In genomic region chr8:10899581-10900155, GRCm38 (mm10) we compare ENCODE assay signal across 9 mouse cellular contexts.
DNase-seq lines count a peak whose midpoint lies in the region; ATAC-seq and TF ChIP-seq lines count a peak whose summit lies in the region.
"Had no signal": no experiment of that assay in that cellular context is flagged by ENCODE, and none has a peak within 500 bp of the region (broad histone marks: within the 10 kb centered on the region; RNA-seq: fewer than 3 reads in every experiment).

No protein-coding gene starts in this region.

- no peaks in the 10 kb centered on the region for H3K36me3 ChIP-seq in heart, embryonic 13.5 days
- H3K36me3 ChIP-seq in stomach, postnatal 0 days (ENCODE audit: control insufficient read depth, insufficient read depth, low read length) = no peaks in the 10 kb centered on the region
- H3K36me3 ChIP-seq: G1E had no signal

- H3K4me1 ChIP-seq in heart, embryonic 13.5 days = peaks cover 46% of the 10 kb centered on the region
- peaks cover 2% of the 10 kb centered on the region; the same call in 1 of the 2 replicates for H3K4me1 ChIP-seq in stomach, postnatal 0 days (replicated peaks; ENCODE audit: control insufficient read depth, insufficient read depth)

- no peak for TF ChIP-seq CTCF in stomach, postnatal 0 days (IDR thresholded peaks at IDR 0.05; ENCODE audit: low read depth)

- H3K4me3 ChIP-seq in heart, embryonic 13.5 days = peak overlapping the region; percentile 30
- no peak overlapping the region for H3K4me3 ChIP-seq in stomach, postnatal 0 days (ENCODE audit: low read depth, low read length)

- H3K9ac ChIP-seq in heart, embryonic 13.5 days = peak overlapping the region; percentile 25
- no peak overlapping the region for H3K9ac ChIP-seq in stomach, postnatal 0 days (ENCODE audit: low read length)

- H3K4me2 ChIP-seq in heart, embryonic 13.5 days = peak overlapping the region; percentile 52
- peak overlapping the region; percentile 34 for H3K4me2 ChIP-seq in stomach, postnatal 0 days (replicated peaks; ENCODE audit: low read depth)

- 22% methylated on average over 17 of the region's 17 CpGs for WGBS in heart, embryonic 13.5 days
- WGBS in stomach, postnatal 0 days = 10% methylated on average over 17 of the region's 17 CpGs

- no peak for TF ChIP-seq EP300 in stomach, postnatal 0 days (optimal IDR thresholded peaks at IDR 0.05)

- H3K27ac ChIP-seq in heart, embryonic 13.5 days (replicated peaks) = no peak overlapping the region
- no peak overlapping the region for H3K27ac ChIP-seq in stomach, postnatal 0 days (replicated peaks)

- no peak for ATAC-seq in heart, embryonic 13.5 days (ENCODE audit: extremely low read depth, insufficient number of reproducible peaks, low FRiP score, low TSS enrichment)
- ATAC-seq in stomach, postnatal 0 days (ENCODE audit: low FRiP score, low TSS enrichment) = no peak; the same call in 1 of the 2 replicates

- H3K27me3 ChIP-seq in heart, embryonic 13.5 days (replicated peaks) = peaks cover 46% of the 10 kb centered on the region
- H3K27me3 ChIP-seq in stomach, postnatal 0 days (ENCODE audit: control insufficient read depth, insufficient read depth, low read length) = no peaks in the 10 kb centered on the region

- DNase-seq in lung, adult 18-20 months = peak; percentile 46 to 64
- no peak for DNase-seq in lung, postnatal 4 days
- peak; percentile 27 to 51 for DNase-seq in cerebellum, postnatal 36 days
- DNase-seq in kidney, postnatal 10 days = peak; percentile 53
- peak; percentile 49 for DNase-seq in lung, postnatal 14 days
- no peak for DNase-seq in stomach, postnatal 0 days (ENCODE audit: low spot score)
- no peak for DNase-seq in right cerebral cortex, postnatal 36 days (ENCODE audit: low spot score in 2 of 2)

- H3K9me3 ChIP-seq in heart, embryonic 13.5 days = no peaks in the 10 kb centered on the region
- no peaks in the 10 kb centered on the region for H3K9me3 ChIP-seq in stomach, postnatal 0 days (ENCODE audit: control insufficient read depth, low read length)
- H3K9me3 ChIP-seq: G1E had no signal

Comparison
In these comparisons a context has a peak if more than half of its experiments do, and no peak if none do; other contexts are left out.
1. DNase-seq: peak in lung, adult 18-20 months (2 of 2), cerebellum, postnatal 36 days (2 of 2), kidney, postnatal 10 days (single experiment) and lung, postnatal 14 days (single experiment); none in lung, postnatal 4 days (0 of 2), stomach, postnatal 0 days (single experiment) and right cerebral cortex, postnatal 36 days (0 of 2).